ENCODE assay signal across 28 mouse cellular contexts in the genomic region with DNA sequence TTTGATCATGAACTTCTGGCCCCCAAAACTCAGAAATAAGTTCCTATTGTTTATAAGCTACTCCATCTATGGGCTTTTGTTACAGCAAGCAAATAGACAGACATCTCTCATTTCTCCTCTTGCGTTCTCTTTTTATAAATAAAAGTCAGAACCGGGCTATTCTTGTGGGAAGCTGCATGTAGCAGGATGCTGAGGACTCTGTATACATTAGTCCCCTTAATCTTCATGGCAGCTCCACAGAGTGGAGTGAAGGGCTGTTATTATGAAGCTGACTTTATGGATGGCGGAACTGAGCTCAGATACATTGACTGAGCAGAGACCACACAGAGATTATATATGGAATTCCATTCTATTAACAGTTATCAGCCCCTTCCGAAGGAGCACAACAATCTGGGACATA.
DNase-seq lines count a peak whose midpoint lies in the region; ATAC-seq and TF ChIP-seq lines count a peak whose summit lies in the region.
"Had no signal": no experiment of that assay in that cellular context is flagged by ENCODE, and none has a peak within 500 bp of the region (broad histone marks: within the 10 kb centered on the region; RNA-seq: fewer than 3 reads in every experiment).

No protein-coding gene starts in this region.

- H3K4me1 ChIP-seq in intestine, embryonic 14.5 days (replicated peaks; ENCODE audit: control insufficient read depth, insufficient read depth, low read length): peaks cover 25% of the 10 kb centered on the region
- no peaks in the 10 kb centered on the region for H3K4me1 ChIP-seq in intestine, postnatal 0 days (replicated peaks; ENCODE audit: control insufficient read depth, insufficient read depth, low read length)
- H3K4me1 ChIP-seq in kidney, postnatal 0 days (replicated peaks; ENCODE audit: insufficient read depth, low read length): peaks cover 6% of the 10 kb centered on the region; the same call in 1 of the 2 replicates
- H3K4me1 ChIP-seq in lung, embryonic 16.5 days (replicated peaks; ENCODE audit: control insufficient read depth, insufficient read depth, low read length): peaks cover 5% of the 10 kb centered on the region
- no peaks in the 10 kb centered on the region for H3K4me1 ChIP-seq in stomach, postnatal 0 days (replicated peaks; ENCODE audit: control insufficient read depth, insufficient read depth)
- peaks cover 43% of the 10 kb centered on the region for H3K4me1 ChIP-seq in embryonic facial prominence, embryonic 10.5 days

- H3K27ac ChIP-seq in intestine, embryonic 14.5 days (ENCODE audit: low read depth): peak overlapping the region; percentile 67
- no peak overlapping the region for H3K27ac ChIP-seq in intestine, postnatal 0 days (ENCODE audit: low read depth, low read length)
- 0 out of 2 replicates have a peak overlapping the region, but pooled peaks have one; percentile 19 for H3K27ac ChIP-seq in kidney, postnatal 0 days
- H3K27ac ChIP-seq in lung, embryonic 16.5 days (ENCODE audit: low read length): no peak overlapping the region
- H3K27ac ChIP-seq in stomach, postnatal 0 days (replicated peaks): 0 out of 2 replicates have a peak overlapping the region, but pooled peaks have one; percentile 40
- H3K27ac ChIP-seq in embryonic facial prominence, embryonic 10.5 days (replicated peaks): no peak overlapping the region
- H3K27ac ChIP-seq: embryonic facial prominence, embryonic 15.5 days; gastrocnemius, adult 2 months; heart, embryonic 10.5 days; heart, embryonic 13.5 days; hindbrain, embryonic 14.5 days had no signal

- WGBS in intestine, embryonic 14.5 days: 28% methylated on average over 4 of the region's 4 CpGs
- WGBS in intestine, postnatal 0 days: 63% methylated on average over 4 of the region's 4 CpGs
- WGBS in kidney, postnatal 0 days: 75% methylated on average over 4 of the region's 4 CpGs
- WGBS in lung, embryonic 16.5 days: 49% methylated on average over 4 of the region's 4 CpGs
- 49% methylated on average over 4 of the region's 4 CpGs for WGBS in stomach, postnatal 0 days
- 87% methylated on average over 4 of the region's 4 CpGs for WGBS in embryonic facial prominence, embryonic 10.5 days

- no peak overlapping the region for H3K4me2 ChIP-seq in intestine, embryonic 14.5 days (ENCODE audit: low read length)
- no peak overlapping the region for H3K4me2 ChIP-seq in intestine, postnatal 0 days (replicated peaks; ENCODE audit: low read depth)
- no peak overlapping the region for H3K4me2 ChIP-seq in kidney, postnatal 0 days (ENCODE audit: low read length)
- H3K4me2 ChIP-seq in lung, embryonic 16.5 days (ENCODE audit: low read depth, low read length): no peak overlapping the region
- H3K4me2 ChIP-seq in stomach, postnatal 0 days (replicated peaks; ENCODE audit: low read depth): no peak overlapping the region
- H3K4me2 ChIP-seq: embryonic facial prominence, embryonic 12.5 days; embryonic facial prominence, embryonic 15.5 days; heart, embryonic 13.5 days; hindbrain, embryonic 14.5 days had no signal

- TF ChIP-seq CTCF in intestine, postnatal 0 days (IDR thresholded peaks at IDR 0.05; ENCODE audit: low read depth): no peak
- TF ChIP-seq CTCF in kidney, postnatal 0 days (IDR thresholded peaks at IDR 0.05; ENCODE audit: low read depth): no peak
- no peak for TF ChIP-seq CTCF in stomach, postnatal 0 days (IDR thresholded peaks at IDR 0.05; ENCODE audit: low read depth)

- DNase-seq in intestine, embryonic 14.5 days (ENCODE audit: low spot score): no peak
- no peak for DNase-seq in kidney, postnatal 0 days (ENCODE audit: low spot score)
- DNase-seq in kidney, adult 9 months: no peak
- DNase-seq in lung, postnatal 10 days: no peak
- no peak for DNase-seq in stomach, postnatal 0 days (ENCODE audit: low spot score)
- no peak for DNase-seq in embryonic facial prominence, embryonic 10.5 days (ENCODE audit: low spot score)
- DNase-seq: adrenal gland, postnatal 10 days; adrenal gland, postnatal 36 days; B cell, adult 2 months; cerebellum, adult 18-20 months; cerebellum, adult 9-10 months; cerebellum, postnatal 14 days; forebrain, postnatal 0 days; gastrocnemius, adult 2 months; gastrocnemius, postnatal 14 days; heart, adult 18-20 months; heart, postnatal 14 days; heart, postnatal 4 days had no signal

- H3K27me3 ChIP-seq in intestine, embryonic 14.5 days (replicated peaks; ENCODE audit: control insufficient read depth, insufficient read depth, low read length): no peaks in the 10 kb centered on the region
- H3K27me3 ChIP-seq in intestine, postnatal 0 days (replicated peaks; ENCODE audit: control insufficient read depth, insufficient read depth, low read length): no peaks in the 10 kb centered on the region
- no peaks in the 10 kb centered on the region for H3K27me3 ChIP-seq in kidney, postnatal 0 days (ENCODE audit: insufficient read depth, low read length)
- H3K27me3 ChIP-seq in lung, embryonic 16.5 days (ENCODE audit: control insufficient read depth, insufficient read depth, low read depth, low read length): no peaks in the 10 kb centered on the region
- H3K27me3 ChIP-seq in stomach, postnatal 0 days (ENCODE audit: control insufficient read depth, insufficient read depth, low read length): no peaks in the 10 kb centered on the region
- no peaks in the 10 kb centered on the region for H3K27me3 ChIP-seq in embryonic facial prominence, embryonic 10.5 days (replicated peaks; ENCODE audit: low read depth, poor library complexity, severe bottlenecking)
- H3K27me3 ChIP-seq: embryonic facial prominence, embryonic 15.5 days; heart, embryonic 13.5 days; Patski had no signal

- H3K9me3 ChIP-seq in intestine, embryonic 14.5 days (ENCODE audit: control insufficient read depth, low read length): no peaks in the 10 kb centered on the region; the same call in 1 of the 2 replicates
- no peaks in the 10 kb centered on the region for H3K9me3 ChIP-seq in intestine, postnatal 0 days (ENCODE audit: control insufficient read depth)
- H3K9me3 ChIP-seq in kidney, postnatal 0 days (replicated peaks; ENCODE audit: low read length): no peaks in the 10 kb centered on the region
- H3K9me3 ChIP-seq in lung, embryonic 16.5 days (ENCODE audit: control insufficient read depth, low read length): no peaks in the 10 kb centered on the region
- no peaks in the 10 kb centered on the region for H3K9me3 ChIP-seq in stomach, postnatal 0 days (ENCODE audit: control insufficient read depth, low read length)
- no peaks in the 10 kb centered on the region for H3K9me3 ChIP-seq in embryonic facial prominence, embryonic 10.5 days
- H3K9me3 ChIP-seq: embryonic facial prominence, embryonic 12.5 days; embryonic facial prominence, embryonic 15.5 days had no signal

- no peak for TF ChIP-seq EP300 in stomach, postnatal 0 days (optimal IDR thresholded peaks at IDR 0.05)

- no peaks in the 10 kb centered on the region for H3K36me3 ChIP-seq in intestine, embryonic 14.5 days (ENCODE audit: control insufficient read depth, insufficient read depth, low read length)
- no peaks in the 10 kb centered on the region for H3K36me3 ChIP-seq in intestine, postnatal 0 days (ENCODE audit: control insufficient read depth, insufficient read depth)
- H3K36me3 ChIP-seq in kidney, postnatal 0 days (ENCODE audit: insufficient read depth, low read length): no peaks in the 10 kb centered on the region
- no peaks in the 10 kb centered on the region for H3K36me3 ChIP-seq in lung, embryonic 16.5 days (ENCODE audit: control insufficient read depth, insufficient read depth, low read length)
- H3K36me3 ChIP-seq in stomach, postnatal 0 days (ENCODE audit: control insufficient read depth, insufficient read depth, low read length): no peaks in the 10 kb centered on the region
- H3K36me3 ChIP-seq in embryonic facial prominence, embryonic 10.5 days (replicated peaks): no peaks in the 10 kb centered on the region
- H3K36me3 ChIP-seq: embryonic facial prominence, embryonic 12.5 days; embryonic facial prominence, embryonic 15.5 days; G1E; heart, embryonic 10.5 days; heart, embryonic 13.5 days had no signal

- H3K9ac ChIP-seq in intestine, embryonic 14.5 days (ENCODE audit: low read length): no peak overlapping the region
- no peak overlapping the region for H3K9ac ChIP-seq in intestine, postnatal 0 days (ENCODE audit: low read depth, low read length)
- H3K9ac ChIP-seq in kidney, postnatal 0 days (ENCODE audit: low read depth, low read length): no peak overlapping the region
- H3K9ac ChIP-seq in lung, embryonic 16.5 days (ENCODE audit: low read length): no peak overlapping the region
- H3K9ac ChIP-seq in stomach, postnatal 0 days (ENCODE audit: low read length): no peak overlapping the region
- H3K9ac ChIP-seq: embryonic facial prominence, embryonic 12.5 days; embryonic facial prominence, embryonic 15.5 days; forebrain, postnatal 0 days; heart, embryonic 13.5 days; hindbrain, embryonic 14.5 days had no signal

- H3K4me3 ChIP-seq in intestine, embryonic 14.5 days (ENCODE audit: low read depth, low read length): no peak overlapping the region
- H3K4me3 ChIP-seq in intestine, postnatal 0 days (ENCODE audit: low read depth, low read length): no peak overlapping the region
- no peak overlapping the region for H3K4me3 ChIP-seq in kidney, postnatal 0 days (replicated peaks; ENCODE audit: low read depth, low read length)
- no peak overlapping the region for H3K4me3 ChIP-seq in lung, embryonic 16.5 days (ENCODE audit: low read length)
- no peak overlapping the region for H3K4me3 ChIP-seq in stomach, postnatal 0 days (ENCODE audit: low read depth, low read length)
- H3K4me3 ChIP-seq in embryonic facial prominence, embryonic 10.5 days: no peak overlapping the region
- H3K4me3 ChIP-seq: embryonic facial prominence, embryonic 12.5 days; embryonic facial prominence, embryonic 15.5 days; gastrocnemius, adult 2 months; heart, embryonic 10.5 days; heart, embryonic 13.5 days had no signal

- ATAC-seq in intestine, embryonic 14.5 days (replicated peaks; ENCODE audit: low FRiP score, low TSS enrichment, low read depth): no peak
- no peak for ATAC-seq in intestine, postnatal 0 days
- ATAC-seq in kidney, postnatal 0 days (replicated peaks; ENCODE audit: low FRiP score, low read depth): no peak
- peak; percentile 72; the same call in 1 of the 2 replicates for ATAC-seq in lung, embryonic 16.5 days (ENCODE audit: low read depth)
- ATAC-seq in stomach, postnatal 0 days (ENCODE audit: low FRiP score, low TSS enrichment): no peak; the same call in 1 of the 2 replicates
- ATAC-seq: forebrain, embryonic 14.5 days; forebrain, postnatal 0 days; Patski had no signal

Comparison
In these comparisons a context has a peak if more than half of its experiments do, and no peak if none do; other contexts are left out.
1. H3K27ac ChIP-seq: peak in intestine, embryonic 14.5 days (single experiment), kidney, postnatal 0 days (single experiment) and stomach, postnatal 0 days (single experiment); none in intestine, postnatal 0 days (single experiment), lung, embryonic 16.5 days (single experiment) and embryonic facial prominence, embryonic 10.5 days (single experiment).